Mouse (Mus musculus) limb, embryonic 14.5 days (tissue): ENCODE results near the gene Magi1. TPM values are rescaled to one million over a fixed set of nuclear protein-coding genes. Genes with fewer than 3 reads are reported as not detected.

ENCODE experiments used
- ATAC-seq: fragments of 200-750 bp; cut with Nextera tagmentation; 2 replicates; pipeline ENCODE4 v1.8.0; 2017; ENCODE audit warnings: low read depth, moderate number of reproducible peaks, moderate TSS enrichment; ENCODE audit not compliant: low FRiP score
- DNase-seq: peaks from one replicate; pipeline ENCODE4 v3.0.0-alpha.2; 2015; ENCODE audit warnings: low spot score
- H3K27ac ChIP-seq: fragments of 300-500 bp; sonication (generic); replicated peaks from 2 replicates; pipeline ENCODE4 v1.5.1; 2014; ENCODE audit warnings: low read depth, mild to moderate bottlenecking, low read length, moderate library complexity, mixed read lengths
- H3K27me3 ChIP-seq: fragments of 300-500 bp; sonication (generic); 2 replicates; pipeline ENCODE4 v1.6.1; 2014; ENCODE audit warnings: low read length, mixed read lengths; ENCODE audit not compliant: control insufficient read depth, insufficient read depth
- H3K36me3 ChIP-seq: fragments of 300-500 bp; sonication (generic); 2 replicates; pipeline ENCODE4 v1.6.1; 2014; ENCODE audit warnings: mild to moderate bottlenecking, low read length, moderate library complexity, mixed read lengths; ENCODE audit not compliant: control insufficient read depth, insufficient read depth
- H3K4me1 ChIP-seq: fragments of 300-500 bp; sonication (generic); 2 replicates; pipeline ENCODE4 v1.6.1; 2014; ENCODE audit warnings: antibody characterized with exemption, low read length, mixed read lengths; ENCODE audit not compliant: control insufficient read depth, insufficient read depth
- H3K4me2 ChIP-seq: fragments of 300-500 bp; sonication (generic); replicated peaks from 2 replicates; pipeline ENCODE4 v1.6.1; 2014; ENCODE audit warnings: low read depth, mild to moderate bottlenecking, low read length, moderate library complexity; ENCODE audit not compliant: severe bottlenecking
- H3K4me3 ChIP-seq: fragments of 300-500 bp; sonication (generic); replicated peaks from 2 replicates; pipeline ENCODE4 v1.5.1; 2014; ENCODE audit warnings: low read length
- H3K9ac ChIP-seq: fragments of 300-500 bp; sonication (generic); 2 replicates; pipeline ENCODE4 v1.6.1; 2014; ENCODE audit warnings: mild to moderate bottlenecking, low read depth, low read length, moderate library complexity; ENCODE audit not compliant: severe bottlenecking
- H3K9me3 ChIP-seq: fragments of 300-500 bp; sonication (generic); 2 replicates; pipeline ENCODE4 v1.6.1; 2016; ENCODE audit warnings: low read length; ENCODE audit not compliant: control insufficient read depth
- POLR2A ChIP-seq: fragments of 200-500 bp; IDR thresholded peaks from 2 replicates; pipeline ENCODE4 v1.8.0; 2012; ENCODE audit warnings: inconsistent platforms, mild to moderate bottlenecking, moderate library complexity, borderline replicate concordance; ENCODE audit not compliant: insufficient read depth, insufficient read length; ENCODE audit errors: extremely low read depth
- WGBS: fragments of 180-500 bp; shearing (Covaris S2); extraction: QIAGEN DNeasy Blood & Tissue Kit; methylation state at CpG from one replicate; pipeline ENCODE4 v1.1.7; 2014; 5-methylcytosine and 5-hydroxymethylcytosine counted together
- polyA plus RNA-seq, 2 experiments: library from polyadenylated mRNA; depleted of rRNA in 1 of 2; stranded (reverse) in 1 of 2; unstranded in 1 of 2; fragments of >200 nt; fragmentation: Nextera tagmentation in 1 of 2; extraction: Ambion mirVana in 1 of 2; gene quantifications; 2 replicates each; pipeline versions ENCODE4 v1.2.1 to v1.2.3; 2012 to 2014

The Magi1 gene
- polyA plus RNA-seq, 2 experiments: 9.7 to 15.0 TPM

DNA sequence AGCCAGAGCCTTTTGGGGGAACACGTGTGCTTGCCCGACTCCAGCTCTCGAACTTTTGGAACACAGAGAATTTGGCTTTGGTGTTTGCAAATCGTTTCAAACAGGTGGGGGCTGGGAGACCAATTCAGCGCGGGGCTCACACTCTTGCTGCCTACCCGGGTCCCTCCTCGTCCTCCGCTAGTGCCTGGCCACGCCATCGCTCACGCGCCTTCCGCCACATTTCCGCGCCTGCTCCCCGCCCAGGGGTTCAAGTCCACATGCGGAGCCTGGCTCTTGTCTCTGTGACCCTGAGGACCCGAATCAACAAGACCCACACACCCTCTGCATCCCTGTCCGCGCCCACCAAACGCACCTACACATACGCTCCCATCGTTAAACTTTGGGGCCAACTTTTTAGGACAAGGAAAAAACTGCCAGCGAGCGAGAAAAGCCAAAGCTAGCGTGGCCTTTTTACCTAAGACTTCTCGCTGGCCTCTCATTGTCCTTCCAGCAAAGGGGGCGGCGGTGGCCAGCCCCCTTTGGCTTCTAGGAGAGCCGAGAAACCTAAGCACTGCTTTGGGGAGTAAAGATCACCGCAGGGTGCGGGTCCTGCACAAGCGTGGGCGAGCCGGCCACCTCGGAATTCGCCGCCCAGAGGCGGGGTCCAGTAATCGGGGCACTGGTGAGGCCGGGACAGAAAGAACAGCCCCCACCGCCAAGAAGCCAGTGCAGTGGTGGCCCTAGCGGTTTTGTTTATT lies 540 bp upstream of the Magi1 start:
- DNase-seq (peak; percentile 15), ATAC-seq (peak; percentile 53)
- Histone ChIP-seq H3K4me1 (peaks cover 16% of the 10 kb centered on the region), H3K4me3 (peak overlapping the region; percentile 82), H3K27me3 (no peaks in the 10 kb centered on the region), H3K27ac (peak overlapping the region; percentile 77), H3K36me3 (no peaks in the 10 kb centered on the region), H3K4me2 (peak overlapping the region; percentile 93), H3K9ac (peak overlapping the region; percentile 63), H3K9me3 (peaks cover 6% of the 10 kb centered on the region)
- WGBS: 2% methylated on average over 44 of the region's 44 CpGs
- TF ChIP-seq POLR2A: no peak

DNA sequence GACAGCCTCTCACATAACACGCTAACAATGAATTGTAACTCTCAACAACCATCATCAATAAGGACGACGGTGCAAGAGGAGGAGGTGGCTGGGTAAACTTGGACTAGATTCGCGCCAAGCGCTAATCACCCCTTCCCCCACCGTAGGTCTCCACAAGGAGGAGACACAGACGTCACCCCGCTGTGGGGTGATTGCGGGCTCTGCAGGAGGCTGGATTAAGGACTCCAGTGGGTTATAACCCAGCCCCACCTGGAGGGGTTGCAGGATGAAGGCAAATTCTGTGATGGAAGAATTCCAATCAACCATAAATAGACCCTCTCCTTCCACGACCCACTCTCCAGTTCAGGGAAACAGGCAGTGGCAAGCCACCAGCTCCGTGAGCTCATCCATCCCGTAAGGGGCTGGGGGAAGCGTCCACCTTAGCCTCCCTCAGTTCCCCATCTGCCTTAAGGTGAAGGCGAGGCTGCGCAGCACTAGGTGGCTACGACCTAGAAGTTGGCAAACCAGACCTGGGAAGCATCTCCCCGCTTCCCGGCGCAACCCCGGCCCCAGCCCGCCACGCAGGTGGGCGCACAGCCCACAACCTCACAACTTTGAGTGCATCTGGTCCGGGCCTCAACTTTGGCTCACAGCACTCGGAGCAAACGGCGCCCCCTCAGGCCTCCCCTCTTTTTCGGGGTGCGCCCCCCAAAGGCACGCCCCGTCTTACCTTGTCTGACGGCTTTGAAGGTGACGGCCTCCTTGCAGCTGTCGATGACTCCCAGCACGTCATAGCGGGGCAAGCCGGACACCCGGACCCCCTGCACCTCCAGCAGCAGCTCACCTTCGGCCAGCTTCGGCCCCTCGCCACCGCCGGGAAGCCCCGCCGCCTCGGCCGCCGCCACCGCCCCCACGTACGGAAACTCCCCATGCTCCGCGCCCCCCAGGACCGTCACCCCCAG lies 1.1 kb downstream of the Magi1 start:
- Histone ChIP-seq H3K36me3 (no peaks in the 10 kb centered on the region), H3K4me1 (peaks cover 16% of the 10 kb centered on the region), H3K27me3 (no peaks in the 10 kb centered on the region), H3K27ac (peak overlapping the region; percentile 97), H3K4me2 (peak overlapping the region; percentile 93), H3K4me3 (peak overlapping the region; percentile 82), H3K9ac (peak overlapping the region; percentile 66), H3K9me3 (no peaks in the 10 kb centered on the region)
- under 1% methylated on average over 55 of the region's 55 CpGs for WGBS
- peak; percentile 28 for DNase-seq
- TF ChIP-seq POLR2A: no peak
- ATAC-seq: no peak; the same call in 1 of the 2 replicates

DNA sequence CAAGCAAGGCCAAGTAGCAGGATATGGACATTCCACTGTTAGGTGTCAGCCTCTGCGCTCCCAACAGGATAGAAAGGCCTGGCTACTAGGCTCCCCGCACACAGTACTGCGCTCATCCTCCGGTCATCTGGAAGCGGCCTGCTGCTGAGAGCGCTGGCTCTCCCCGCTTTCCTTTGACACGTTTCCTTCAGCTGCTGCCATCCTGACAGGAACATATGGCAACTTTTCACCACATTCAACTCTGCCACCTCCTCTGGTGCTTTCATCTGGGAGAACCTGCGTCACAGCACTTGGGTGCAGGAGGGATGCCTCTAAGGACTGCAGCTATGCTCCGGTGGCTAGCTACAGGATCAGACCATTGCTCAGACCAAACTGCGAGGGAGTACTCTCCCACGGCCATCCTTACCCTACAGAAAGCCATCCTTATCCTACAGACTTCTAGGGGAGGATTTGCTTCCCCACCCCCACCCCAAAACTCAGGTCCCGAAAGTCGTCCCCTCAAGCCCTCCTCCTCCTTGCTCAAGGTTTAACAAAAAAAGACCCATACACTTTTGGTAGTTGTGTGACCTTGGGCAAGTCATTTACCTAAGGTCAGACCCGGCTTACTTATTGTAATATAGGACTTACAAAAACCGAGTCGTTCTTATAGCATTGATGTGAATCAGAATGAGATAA lies 2.0 kb downstream of the Magi1 start:
- no peak for TF ChIP-seq POLR2A
- DNase-seq (no peak), ATAC-seq (no peak)
- Histone ChIP-seq H3K9ac (peak overlapping the region; percentile 66), H3K27me3 (no peaks in the 10 kb centered on the region), H3K4me2 (peak overlapping the region; percentile 93), H3K4me1 (peaks cover 16% of the 10 kb centered on the region), H3K9me3 (no peaks in the 10 kb centered on the region), H3K36me3 (no peaks in the 10 kb centered on the region), H3K4me3 (peak overlapping the region; percentile 82), H3K27ac (no peak overlapping the region)
- 6% methylated on average over 17 of the region's 17 CpGs for whole genome bisulfite sequencing

DNA sequence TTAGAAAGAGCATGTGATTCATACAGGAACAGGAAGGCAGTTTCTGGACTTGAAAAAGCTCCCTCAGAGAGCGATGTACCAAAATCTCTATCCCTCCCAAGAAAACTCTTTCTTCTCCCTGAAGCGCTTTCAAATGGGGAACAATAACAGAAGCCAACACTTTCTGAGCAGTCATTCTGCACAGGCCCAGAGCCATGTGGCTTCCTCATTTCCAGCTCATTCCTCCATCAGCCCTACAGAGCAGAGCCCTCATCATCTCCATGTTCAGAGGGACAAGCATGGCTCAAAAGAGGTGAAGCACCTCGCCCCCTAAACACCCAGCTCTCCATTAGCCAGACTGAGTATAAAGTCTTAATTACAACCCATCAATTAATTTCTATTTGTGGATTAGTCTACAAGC lies 9.8 kb downstream of the Magi1 start:
- no peaks in the 10 kb centered on the region for H3K9me3 ChIP-seq
- H3K4me2 ChIP-seq: no peak overlapping the region
- no peak overlapping the region for H3K9ac ChIP-seq
- H3K27ac ChIP-seq: no peak overlapping the region
- no peak overlapping the region for H3K4me3 ChIP-seq
- H3K27me3 ChIP-seq: no peaks in the 10 kb centered on the region
- no peak for DNase-seq
- WGBS: 96% methylated on average over 3 of the region's 3 CpGs
- ATAC-seq: no peak
- no peak for TF ChIP-seq POLR2A
- H3K36me3 ChIP-seq: no peaks in the 10 kb centered on the region
- H3K4me1 ChIP-seq: no peaks in the 10 kb centered on the region

DNA sequence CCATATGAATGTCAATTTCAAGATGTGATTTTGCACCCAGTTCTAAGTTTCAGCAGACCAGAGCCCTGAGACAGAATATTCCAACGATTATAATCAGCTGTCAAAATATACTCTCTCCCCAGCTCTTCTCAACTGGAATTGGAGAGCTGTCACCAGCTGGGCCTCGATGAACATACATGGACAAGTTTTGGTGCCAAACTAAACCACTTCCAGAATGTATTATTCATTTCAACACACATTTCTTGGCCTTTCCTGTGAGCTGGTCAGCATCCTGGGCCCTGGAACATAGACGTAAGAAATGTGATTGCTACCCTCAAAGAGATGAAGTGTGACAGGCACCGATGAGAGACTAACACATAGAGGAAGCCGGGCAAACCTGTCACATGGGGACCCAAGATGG lies 13.7 kb downstream of the Magi1 start:
- Histone ChIP-seq H3K27ac (no peak overlapping the region), H3K4me2 (no peak overlapping the region), H3K4me1 (peaks cover 7% of the 10 kb centered on the region; the same call in 1 of the 2 replicates), H3K9me3 (no peaks in the 10 kb centered on the region), H3K36me3 (no peaks in the 10 kb centered on the region), H3K9ac (no peak overlapping the region), H3K4me3 (no peak overlapping the region), H3K27me3 (no peaks in the 10 kb centered on the region)
- ATAC-seq: no peak
- DNase-seq: no peak
- WGBS: 80% methylated on average over 5 of the region's 5 CpGs
- TF ChIP-seq POLR2A: no peak
